Mouse (Mus musculus): Measurements from ENCODE around the gene Pip5k1b.

GRCm38 (mm10) chr19:24454451-24454850 lies 101.2 kb downstream of the Pip5k1b start:
- TF ChIP-seq CTCF (IDR thresholded peaks at IDR 0.05; ENCODE audit: borderline replicate concordance, extremely low read depth, insufficient read depth, insufficient read length) = no peak
- no peak for TF ChIP-seq POLR2A (IDR thresholded peaks at IDR 0.05; ENCODE audit: borderline replicate concordance, extremely low read depth, insufficient read depth, insufficient read length, poor library complexity, severe bottlenecking)

Data from brain, embryonic 14.5 days (tissue).